Mouse (Mus musculus) induced T-regulatory cell, adult 2 months (primary cell): ENCODE data around the gene Mup6.
A peak's percentile ranks its signal among the peaks of the same experiment; 100 is the strongest.
"Not testable (repeated sequence)": the region's sequence is repeated elsewhere in the genome, so short reads cannot be mapped to it uniquely, and the experiment has no call there.

Source experiments
- DNase-seq: peaks from one replicate; pipeline ENCODE4 v3.0.0-alpha.2; 2012; ENCODE audit warnings: low read depth

Gene Mup6

GRCm38 (mm10) chr4:59963405-59964344 is at the start of gene Mup6:
Gene Mup6, plus strand, starts transcription at chr4:59964294.
- DNase-seq: peak; percentile 3

- no peak for DNase-seq
Measured at GRCm38 (mm10) chr4:59914608-59915403, 49.3 kb upstream of the Mup6 start, which contains the start of gene Slc46a2. Gene Slc46a2, minus strand, starts transcription at chr4:59915056.

GRCm38 (mm10) chr4:59917966-59918365 is 46.1 kb upstream of the Mup6 start:
- DNase-seq: no peak

- no peak for DNase-seq
Measured at GRCm38 (mm10) chr4:59925082-59925481, 39.0 kb upstream of the Mup6 start.

GRCm38 (mm10) chr4:59927666-59928065 is 36.4 kb upstream of the Mup6 start:
- DNase-seq: no peak

GRCm38 (mm10) chr4:59928347-59928746 is 35.7 kb upstream of the Mup6 start:
- DNase-seq: peak; percentile 71

- peak; percentile 46 for DNase-seq
Measured at GRCm38 (mm10) chr4:59932505-59933281, 31.4 kb upstream of the Mup6 start.

- DNase-seq: no peak
Measured at GRCm38 (mm10) chr4:59937543-59937942, 26.6 kb upstream of the Mup6 start.

GRCm38 (mm10) chr4:59960610-59961009 is 3.5 kb upstream of the Mup6 start, which contains the start of gene Mup4:
Gene Mup4, minus strand, starts transcription at chr4:59960710.
- no peak for DNase-seq

GRCm38 (mm10) chr4:59997894-59998293 is 33.8 kb downstream of the Mup6 start:
- not testable (repeated sequence) for DNase-seq

- DNase-seq: peak; percentile 1
Measured at GRCm38 (mm10) chr4:60020141-60020540, 56.0 kb downstream of the Mup6 start.

- not testable (repeated sequence) for DNase-seq
Measured at GRCm38 (mm10) chr4:60029334-60030111, 65.4 kb downstream of the Mup6 start.
